Mouse (Mus musculus): Measurements from ENCODE around the gene Ccdc186.

Ccdc186 gene

GRCm38 (mm10) chr19:56821798-56822447, at the start of gene Ccdc186:
Gene Ccdc186 (minus strand): TSS chr19:56822190.
- DNase-seq (ENCODE audit: low read depth, low spot score) = peak; percentile 88

- DNase-seq (ENCODE audit: low read depth, low spot score) = no peak
Observed at GRCm38 (mm10) chr19:56867701-56868100, 45.7 kb upstream of the Ccdc186 start.

- no peak for DNase-seq (ENCODE audit: low read depth, low spot score)
Observed at GRCm38 (mm10) chr19:56856455-56856854, 34.5 kb upstream of the Ccdc186 start.

GRCm38 (mm10) chr19:56852590-56852989, 30.6 kb upstream of the Ccdc186 start:
- no peak for DNase-seq (ENCODE audit: low read depth, low spot score)

GRCm38 (mm10) chr19:56842974-56843373, 21.0 kb upstream of the Ccdc186 start:
- DNase-seq (ENCODE audit: low read depth, low spot score) = no peak

- DNase-seq (ENCODE audit: low read depth, low spot score) = no peak
Observed at GRCm38 (mm10) chr19:56838942-56839706, 17.1 kb upstream of the Ccdc186 start.

- no peak for DNase-seq (ENCODE audit: low read depth, low spot score)
Observed at GRCm38 (mm10) chr19:56835340-56835739, 13.3 kb upstream of the Ccdc186 start.

GRCm38 (mm10) chr19:56830163-56830562, 8.2 kb upstream of the Ccdc186 start:
- no peak for DNase-seq (ENCODE audit: low read depth, low spot score)

GRCm38 (mm10) chr19:56829267-56829666, 7.3 kb upstream of the Ccdc186 start:
- DNase-seq (ENCODE audit: low read depth, low spot score) = no peak

GRCm38 (mm10) chr19:56828305-56828704, 6.3 kb upstream of the Ccdc186 start:
- no peak for DNase-seq (ENCODE audit: low read depth, low spot score)

GRCm38 (mm10) chr19:56826047-56826631, 4.1 kb upstream of the Ccdc186 start, which contains the start of gene Tdrd1:
Gene Tdrd1 (plus strand): TSS chr19:56826209.
- DNase-seq (ENCODE audit: low read depth, low spot score) = no peak

- DNase-seq (ENCODE audit: low read depth, low spot score) = peak; percentile 32
Observed at GRCm38 (mm10) chr19:56822448-56822836, 452 bp upstream of the Ccdc186 start.

GRCm38 (mm10) chr19:56821040-56821797, 771 bp downstream of the Ccdc186 start:
- DNase-seq (ENCODE audit: low read depth, low spot score) = no peak

- no peak for DNase-seq (ENCODE audit: low read depth, low spot score)
Observed at GRCm38 (mm10) chr19:56817851-56818526, 4.0 kb downstream of the Ccdc186 start.

- DNase-seq (ENCODE audit: low read depth, low spot score) = no peak
Observed at GRCm38 (mm10) chr19:56813360-56813759, 8.6 kb downstream of the Ccdc186 start.

GRCm38 (mm10) chr19:56811590-56811989, 10.4 kb downstream of the Ccdc186 start:
- DNase-seq (ENCODE audit: low read depth, low spot score) = no peak

GRCm38 (mm10) chr19:56810641-56811146, 11.3 kb downstream of the Ccdc186 start:
- DNase-seq (ENCODE audit: low read depth, low spot score) = no peak

GRCm38 (mm10) chr19:56808771-56809170, 13.2 kb downstream of the Ccdc186 start:
- no peak for DNase-seq (ENCODE audit: low read depth, low spot score)

GRCm38 (mm10) chr19:56807122-56807521, 14.9 kb downstream of the Ccdc186 start:
- DNase-seq (ENCODE audit: low read depth, low spot score) = no peak

- no peak for DNase-seq (ENCODE audit: low read depth, low spot score)
Observed at GRCm38 (mm10) chr19:56805366-56805765, 16.6 kb downstream of the Ccdc186 start.

- DNase-seq (ENCODE audit: low read depth, low spot score) = no peak
Observed at GRCm38 (mm10) chr19:56802352-56802746, 19.6 kb downstream of the Ccdc186 start.

Measured in retina, adult 2 months (tissue).